Mouse (Mus musculus): ENCODE results near the gene Tnrc6a. TPM values are rescaled to one million over a fixed set of nuclear protein-coding genes. Genes with fewer than 3 reads are reported as not detected.

Tnrc6a gene
- polyA plus RNA-seq, 1 experiment, result 84.5 TPM

DNA sequence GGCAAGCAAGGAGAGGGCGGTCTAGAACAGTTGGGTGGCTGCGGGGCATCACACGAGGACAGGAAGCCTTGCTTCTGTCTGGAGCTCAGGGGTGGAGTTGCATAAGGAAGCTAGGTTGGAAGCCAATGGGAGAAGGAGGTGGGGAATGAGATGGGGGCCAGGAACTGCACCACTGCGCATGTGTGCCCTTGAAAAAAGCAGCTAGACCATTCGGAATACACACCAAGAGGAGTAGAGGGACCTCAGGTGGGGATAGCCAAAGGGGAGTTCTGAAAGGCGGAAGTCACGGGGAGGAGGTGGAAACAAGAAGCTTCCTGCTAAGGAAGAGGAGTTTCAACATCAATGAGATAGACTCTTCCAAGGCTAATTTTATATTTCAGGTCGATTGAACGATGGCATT, 77.0 kb downstream of the Tnrc6a start:
- no peaks in the 10 kb centered on the region for H3K27me3 ChIP-seq (ENCODE audit: control insufficient read depth, insufficient read depth, low read length)
- WGBS, result 61% methylated on average over 9 of the region's 9 CpGs
- no peak for TF ChIP-seq POLR2A (IDR thresholded peaks at IDR 0.05; ENCODE audit: control insufficient read depth, extremely low read depth, insufficient read depth, low read length, poor library complexity)
- TF ChIP-seq CTCF (IDR thresholded peaks at IDR 0.05; ENCODE audit: borderline replicate concordance, control insufficient read depth, extremely low read depth, insufficient read depth, low read length, poor library complexity), result no peak
- H3K4me1 ChIP-seq (replicated peaks; ENCODE audit: control insufficient read depth, insufficient read depth, low read length), result no peaks in the 10 kb centered on the region
- no peak overlapping the region for H3K27ac ChIP-seq (ENCODE audit: control insufficient read depth, insufficient read depth, low read length)
- DNase-seq, result no peak
- no peak overlapping the region for H3K4me3 ChIP-seq (ENCODE audit: control insufficient read depth, insufficient read depth, low read length)
- H3K36me3 ChIP-seq (ENCODE audit: control insufficient read depth, insufficient read depth, low read length), result no peaks in the 10 kb centered on the region

GRCm38 (mm10) chr7:123205261-123205660, 81.6 kb downstream of the Tnrc6a start:
- no peak overlapping the region for H3K27ac ChIP-seq (ENCODE audit: control insufficient read depth, insufficient read depth, low read length)
- no peaks in the 10 kb centered on the region for H3K27me3 ChIP-seq (ENCODE audit: control insufficient read depth, insufficient read depth, low read length)
- 22% methylated on average over 14 of the region's 14 CpGs for WGBS
- no peaks in the 10 kb centered on the region for H3K4me1 ChIP-seq (replicated peaks; ENCODE audit: control insufficient read depth, insufficient read depth, low read length)
- DNase-seq, result peak; percentile 49
- no peak for TF ChIP-seq POLR2A (IDR thresholded peaks at IDR 0.05; ENCODE audit: control insufficient read depth, extremely low read depth, insufficient read depth, low read length, poor library complexity)
- TF ChIP-seq CTCF (IDR thresholded peaks at IDR 0.05; ENCODE audit: borderline replicate concordance, control insufficient read depth, extremely low read depth, insufficient read depth, low read length, poor library complexity), result peak; percentile 54; the same call in 1 of the 2 replicates
- H3K36me3 ChIP-seq (ENCODE audit: control insufficient read depth, insufficient read depth, low read length), result no peaks in the 10 kb centered on the region
- H3K4me3 ChIP-seq (ENCODE audit: control insufficient read depth, insufficient read depth, low read length), result no peak overlapping the region

DNA sequence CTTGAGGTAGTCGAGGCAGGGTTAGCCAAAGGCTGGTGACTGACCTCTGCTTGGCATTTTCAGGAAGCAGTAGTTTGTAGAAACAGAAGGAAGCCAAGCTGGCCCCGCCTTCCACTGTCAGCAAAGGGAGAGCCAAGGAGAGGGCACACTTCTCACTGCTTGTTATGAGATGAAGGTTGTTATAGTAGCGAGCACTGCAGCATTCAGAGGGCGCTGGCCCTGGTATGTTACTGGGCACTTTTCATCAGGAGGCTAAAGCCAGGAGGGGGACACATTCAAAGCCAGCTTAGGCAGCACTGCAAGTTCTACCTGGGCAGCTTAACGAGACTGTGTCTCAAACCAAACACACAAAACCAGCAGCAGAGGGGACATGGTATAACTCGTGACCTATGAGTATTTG, 83.9 kb downstream of the Tnrc6a start:
- WGBS, result 65% methylated on average over 6 of the region's 6 CpGs
- Histone ChIP-seq H3K36me3 (ENCODE audit: control insufficient read depth, insufficient read depth, low read length) (no peaks in the 10 kb centered on the region), H3K4me1 (replicated peaks; ENCODE audit: control insufficient read depth, insufficient read depth, low read length) (no peaks in the 10 kb centered on the region), H3K4me3 (ENCODE audit: control insufficient read depth, insufficient read depth, low read length) (no peak overlapping the region), H3K27ac (ENCODE audit: control insufficient read depth, insufficient read depth, low read length) (no peak overlapping the region), H3K27me3 (ENCODE audit: control insufficient read depth, insufficient read depth, low read length) (no peaks in the 10 kb centered on the region)
- DNase-seq, result no peak
- no peak for TF ChIP-seq CTCF (IDR thresholded peaks at IDR 0.05; ENCODE audit: borderline replicate concordance, control insufficient read depth, extremely low read depth, insufficient read depth, low read length, poor library complexity)
- no peak for TF ChIP-seq POLR2A (IDR thresholded peaks at IDR 0.05; ENCODE audit: control insufficient read depth, extremely low read depth, insufficient read depth, low read length, poor library complexity)

DNA sequence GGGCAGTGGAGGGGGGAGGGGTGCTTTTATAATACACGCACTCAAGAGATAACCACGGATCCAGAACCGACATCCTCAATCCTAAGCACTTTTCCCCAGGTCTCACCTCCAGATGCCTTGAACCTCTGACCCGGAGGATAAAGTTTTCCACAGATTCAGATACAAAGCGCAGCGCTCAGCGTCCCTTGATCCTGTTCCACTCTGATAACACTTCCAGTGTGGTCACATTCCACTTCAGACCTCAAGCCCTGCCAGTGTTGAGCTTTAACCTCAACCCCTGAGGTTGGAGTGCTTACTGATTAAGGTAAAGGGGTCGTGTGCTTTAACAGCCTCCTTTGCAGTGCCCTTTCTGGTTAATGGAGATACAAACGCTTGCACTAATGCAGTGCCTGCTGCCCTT, 86.2 kb downstream of the Tnrc6a start:
- Histone ChIP-seq H3K27me3 (ENCODE audit: control insufficient read depth, insufficient read depth, low read length) (no peaks in the 10 kb centered on the region), H3K36me3 (ENCODE audit: control insufficient read depth, insufficient read depth, low read length) (no peaks in the 10 kb centered on the region), H3K4me1 (replicated peaks; ENCODE audit: control insufficient read depth, insufficient read depth, low read length) (no peaks in the 10 kb centered on the region), H3K4me3 (ENCODE audit: control insufficient read depth, insufficient read depth, low read length) (no peak overlapping the region), H3K27ac (ENCODE audit: control insufficient read depth, insufficient read depth, low read length) (no peak overlapping the region)
- no peak for DNase-seq
- TF ChIP-seq CTCF (IDR thresholded peaks at IDR 0.05; ENCODE audit: borderline replicate concordance, control insufficient read depth, extremely low read depth, insufficient read depth, low read length, poor library complexity) (no peak), POLR2A (IDR thresholded peaks at IDR 0.05; ENCODE audit: control insufficient read depth, extremely low read depth, insufficient read depth, low read length, poor library complexity) (no peak)
- whole genome bisulfite sequencing, result 80% methylated on average over 9 of the region's 9 CpGs

- 53% methylated on average over 5 of the region's 5 CpGs for WGBS
- no peaks in the 10 kb centered on the region for H3K36me3 ChIP-seq (ENCODE audit: control insufficient read depth, insufficient read depth, low read length)
- no peak for TF ChIP-seq POLR2A (IDR thresholded peaks at IDR 0.05; ENCODE audit: control insufficient read depth, extremely low read depth, insufficient read depth, low read length, poor library complexity)
- TF ChIP-seq CTCF (IDR thresholded peaks at IDR 0.05; ENCODE audit: borderline replicate concordance, control insufficient read depth, extremely low read depth, insufficient read depth, low read length, poor library complexity), result no peak
Observed at GRCm38 (mm10) chr7:123211461-123211860, 87.8 kb downstream of the Tnrc6a start.

DNA sequence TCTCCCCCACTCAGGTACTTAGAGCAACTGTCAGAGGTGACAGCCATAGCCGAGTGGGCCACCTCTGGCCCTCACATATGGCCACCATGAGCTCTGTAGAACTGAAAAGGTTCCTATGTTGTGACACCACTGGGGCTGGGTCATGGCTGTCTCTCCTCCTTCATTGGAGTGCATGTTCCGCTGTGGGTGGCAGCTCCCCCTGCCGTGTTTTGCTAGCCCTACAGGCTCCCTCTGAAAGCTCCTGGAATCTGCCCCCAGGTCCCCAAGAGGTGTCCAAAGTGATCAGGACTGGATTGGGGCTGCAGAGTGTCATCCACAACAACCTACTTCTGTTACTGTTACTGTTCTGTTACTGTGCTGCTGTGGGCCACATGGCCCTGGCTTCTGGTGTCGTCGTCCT, 88.6 kb downstream of the Tnrc6a start:
- 86% methylated on average over 5 of the region's 5 CpGs for WGBS
- DNase-seq, result no peak
- H3K27ac ChIP-seq (ENCODE audit: control insufficient read depth, insufficient read depth, low read length), result no peak overlapping the region
- H3K4me3 ChIP-seq (ENCODE audit: control insufficient read depth, insufficient read depth, low read length), result no peak overlapping the region
- TF ChIP-seq CTCF (IDR thresholded peaks at IDR 0.05; ENCODE audit: borderline replicate concordance, control insufficient read depth, extremely low read depth, insufficient read depth, low read length, poor library complexity) (no peak), POLR2A (IDR thresholded peaks at IDR 0.05; ENCODE audit: control insufficient read depth, extremely low read depth, insufficient read depth, low read length, poor library complexity) (no peak)
- no peaks in the 10 kb centered on the region for H3K36me3 ChIP-seq (ENCODE audit: control insufficient read depth, insufficient read depth, low read length)
- H3K4me1 ChIP-seq (replicated peaks; ENCODE audit: control insufficient read depth, insufficient read depth, low read length), result no peaks in the 10 kb centered on the region
- no peaks in the 10 kb centered on the region for H3K27me3 ChIP-seq (ENCODE audit: control insufficient read depth, insufficient read depth, low read length)

More at GRCm38 (mm10) chr7:123211461-123211860, 87.8 kb downstream of the Tnrc6a start:
- no peak for DNase-seq
- Histone ChIP-seq H3K27me3 (ENCODE audit: control insufficient read depth, insufficient read depth, low read length) (no peaks in the 10 kb centered on the region), H3K4me1 (replicated peaks; ENCODE audit: control insufficient read depth, insufficient read depth, low read length) (no peaks in the 10 kb centered on the region), H3K27ac (ENCODE audit: control insufficient read depth, insufficient read depth, low read length) (no peak overlapping the region), H3K4me3 (ENCODE audit: control insufficient read depth, insufficient read depth, low read length) (no peak overlapping the region)

Measured in thymus, adult 2 months (tissue).